Mouse (Mus musculus) embryonic facial prominence, embryonic 14.5 days (tissue): ENCODE measurements at regions not wholly inside any gene's neighbourhood (a gene's known extent, or its start where the extent isn't known, plus 50 kb on each side); places are given as distances from the start of the nearest gene placed in this dataset.

Experiments used
- ATAC-seq: fragments of 200-750 bp; cut with Nextera tagmentation; 2 replicates; pipeline ENCODE4 v1.8.0; 2017; ENCODE audit warnings: low read depth, moderate number of reproducible peaks, moderate TSS enrichment
- DNase-seq: peaks from one replicate; pipeline ENCODE4 v3.0.0-alpha.2; 2015; ENCODE audit warnings: low spot score
- H3K27ac ChIP-seq: fragments of 300-500 bp; sonication (generic); replicated peaks from 2 replicates; pipeline ENCODE4 v1.5.1; 2014; ENCODE audit warnings: low read depth, mild to moderate bottlenecking, low read length, moderate library complexity
- H3K27me3 ChIP-seq: fragments of 300-500 bp; sonication (generic); replicated peaks from 2 replicates; pipeline ENCODE4 v1.6.1; 2014; ENCODE audit warnings: low read length; ENCODE audit not compliant: control insufficient read depth, insufficient read depth
- H3K36me3 ChIP-seq: fragments of 300-500 bp; sonication (generic); 2 replicates; pipeline ENCODE4 v1.6.1; 2014; ENCODE audit warnings: low read length, mixed read lengths; ENCODE audit not compliant: control insufficient read depth, insufficient read depth
- H3K4me1 ChIP-seq: fragments of 300-500 bp; sonication (generic); 2 replicates; pipeline ENCODE4 v1.6.1; 2014; ENCODE audit warnings: antibody characterized with exemption, low read length; ENCODE audit not compliant: control insufficient read depth, insufficient read depth
- H3K4me2 ChIP-seq: fragments of 300-500 bp; sonication (generic); 2 replicates; pipeline ENCODE4 v1.6.1; 2014; ENCODE audit warnings: low read depth, mild to moderate bottlenecking, low read length, moderate library complexity, mixed read lengths
- H3K4me3 ChIP-seq: fragments of 300-500 bp; sonication (generic); 2 replicates; pipeline ENCODE4 v1.5.1; 2014; ENCODE audit warnings: low read depth, mild to moderate bottlenecking, low read length
- H3K9ac ChIP-seq: fragments of 300-500 bp; sonication (generic); 2 replicates; pipeline ENCODE4 v1.6.1; 2014; ENCODE audit warnings: low read depth, mild to moderate bottlenecking, low read length, moderate library complexity, mixed read lengths
- H3K9me3 ChIP-seq: fragments of 300-500 bp; sonication (generic); 2 replicates; pipeline ENCODE4 v1.6.1; 2016; ENCODE audit warnings: low read length; ENCODE audit not compliant: control insufficient read depth
- WGBS: fragments of 180-500 bp; shearing (Covaris S2); extraction: QIAGEN DNeasy Blood & Tissue Kit; methylation state at CpG from one replicate; pipeline ENCODE4 v1.1.7; 2014; 5-methylcytosine and 5-hydroxymethylcytosine counted together

GRCm38 (mm10) chr4:79052723-79053122 is 841.0 kb upstream of the Ptprd start:
- Histone ChIP-seq H3K4me3 (no peak overlapping the region), H3K27ac (no peak overlapping the region), H3K9me3 (no peaks in the 10 kb centered on the region), H3K4me1 (no peaks in the 10 kb centered on the region), H3K4me2 (no peak overlapping the region), H3K27me3 (no peaks in the 10 kb centered on the region), H3K36me3 (no peaks in the 10 kb centered on the region), H3K9ac (no peak overlapping the region)
- ATAC-seq (no peak), DNase-seq (peak; percentile 40)
- WGBS: 53% methylated on average over 5 of the region's 5 CpGs
